ENCODE assay signal across 7 mouse cellular contexts in genomic region chrX:94507698-94508441, GRCm38 (mm10). TPM values are rescaled to one million over a fixed set of nuclear protein-coding genes. Genes with fewer than 3 reads are reported as not detected.
DNase-seq lines count a peak whose midpoint lies in the region; ATAC-seq and TF ChIP-seq lines count a peak whose summit lies in the region.
"Not testable (repeated sequence)": the region's sequence is repeated elsewhere in the genome, so short reads cannot be mapped to it uniquely, and the experiment has no call there.

No protein-coding gene starts in this region.

- not testable (repeated sequence) for H3K9me3 ChIP-seq in forebrain, postnatal 0 days (ENCODE audit: low read length); hindbrain, embryonic 14.5 days (ENCODE audit: control insufficient read depth, low read length); midbrain, embryonic 14.5 days (ENCODE audit: control insufficient read depth, low read length); neural tube, embryonic 14.5 days (ENCODE audit: control insufficient read depth, low read length)

- ATAC-seq in forebrain, postnatal 0 days, result peak; percentile 97
- ATAC-seq in hindbrain, embryonic 14.5 days (ENCODE audit: low FRiP score), result peak; percentile 96
- ATAC-seq in midbrain, embryonic 14.5 days (ENCODE audit: low FRiP score, low TSS enrichment), result peak; percentile 89; the same call in 1 of the 2 replicates
- ATAC-seq in neural tube, embryonic 14.5 days (ENCODE audit: low read depth), result peak; percentile 94

- peak; percentile 24 for DNase-seq in adrenal gland, adult 2 months
- peak; percentile 2 for DNase-seq in brain, embryonic 18.5 days (ENCODE audit: low read depth, low spot score)
- DNase-seq in forebrain, postnatal 0 days, result peak; percentile 31
- DNase-seq in hindbrain, embryonic 14.5 days (ENCODE audit: low spot score), result peak; percentile 24
- DNase-seq in layer of hippocampus, postnatal 10 days (ENCODE audit: low spot score in 2 of 2), result peak; percentile 4 to 13
- DNase-seq in midbrain, embryonic 14.5 days, result peak; percentile 35

- not testable (repeated sequence) for TF ChIP-seq CTCF in forebrain, postnatal 0 days (IDR thresholded peaks at IDR 0.05; ENCODE audit: low read depth)

- H3K36me3 ChIP-seq in forebrain, postnatal 0 days (ENCODE audit: insufficient read depth); hindbrain, embryonic 14.5 days (replicated peaks; ENCODE audit: control insufficient read depth, insufficient read depth); midbrain, embryonic 14.5 days (ENCODE audit: control insufficient read depth, insufficient read depth, low read length); neural tube, embryonic 14.5 days (ENCODE audit: control insufficient read depth, insufficient read depth, low read length): not testable (repeated sequence)

- H3K4me3 ChIP-seq in forebrain, postnatal 0 days (ENCODE audit: low read depth, low read length); hindbrain, embryonic 14.5 days (replicated peaks; ENCODE audit: low read length); midbrain, embryonic 14.5 days (replicated peaks; ENCODE audit: low read depth, low read length); neural tube, embryonic 14.5 days (ENCODE audit: low read depth, low read length): not testable (repeated sequence)

- not testable (repeated sequence) for H3K27me3 ChIP-seq in forebrain, postnatal 0 days (ENCODE audit: insufficient read depth, low read length); hindbrain, embryonic 14.5 days (ENCODE audit: control insufficient read depth, insufficient read depth, low read length); midbrain, embryonic 14.5 days (ENCODE audit: control insufficient read depth, insufficient read depth, low read length); neural tube, embryonic 14.5 days (ENCODE audit: control insufficient read depth, insufficient read depth, low read length)

- not testable (repeated sequence) for H3K4me2 ChIP-seq in forebrain, postnatal 0 days (ENCODE audit: low read depth); neural tube, embryonic 14.5 days (ENCODE audit: low read depth, low read length)
- peak overlapping the region; percentile 19; the same call in 1 of the 2 replicates for H3K4me2 ChIP-seq in hindbrain, embryonic 14.5 days (replicated peaks)
- peak overlapping the region; percentile 31; the same call in 1 of the 2 replicates for H3K4me2 ChIP-seq in midbrain, embryonic 14.5 days (ENCODE audit: low read length)

- H3K27ac ChIP-seq in forebrain, postnatal 0 days (ENCODE audit: low read depth, low read length), result peak overlapping the region; percentile 66
- H3K27ac ChIP-seq in hindbrain, embryonic 14.5 days, result peak overlapping the region; percentile 87
- H3K27ac ChIP-seq in midbrain, embryonic 14.5 days (replicated peaks; ENCODE audit: low read depth, low read length), result peak overlapping the region; percentile 85
- H3K27ac ChIP-seq in neural tube, embryonic 14.5 days (ENCODE audit: low read depth, low read length), result peak overlapping the region; percentile 65

- 34% methylated on average over 6 of the region's 14 CpGs for WGBS in forebrain, postnatal 0 days
- 27% methylated on average over 6 of the region's 14 CpGs for WGBS in hindbrain, embryonic 14.5 days
- WGBS in midbrain, embryonic 14.5 days, result 41% methylated on average over 6 of the region's 14 CpGs
- 26% methylated on average over 6 of the region's 14 CpGs for WGBS in neural tube, embryonic 14.5 days

- H3K9ac ChIP-seq in forebrain, postnatal 0 days; hindbrain, embryonic 14.5 days; midbrain, embryonic 14.5 days (replicated peaks; ENCODE audit: low read length); neural tube, embryonic 14.5 days (replicated peaks; ENCODE audit: low read depth, low read length): not testable (repeated sequence)

- H3K4me1 ChIP-seq in forebrain, postnatal 0 days (ENCODE audit: insufficient read depth); hindbrain, embryonic 14.5 days (replicated peaks; ENCODE audit: control insufficient read depth, insufficient read depth, low read length); midbrain, embryonic 14.5 days (ENCODE audit: control insufficient read depth, insufficient read depth, low read length); neural tube, embryonic 14.5 days (ENCODE audit: control insufficient read depth, insufficient read depth, low read length): not testable (repeated sequence)

RNA-seq across cellular contexts. Expression of gene Maged1, which starts 34.1 kb away (rescaled TPM):
- total RNA-seq in adrenal gland, adult 2 months (2021), result 100 to 1,000 TPM; 267 to 274 TPM
- 233 and 305 TPM in 2 replicates for polyA plus RNA-seq in adrenal gland, adult 2 months (2012; rRNA removed)
- 933 and 1,158 TPM in 2 replicates for total RNA-seq in forebrain, postnatal 0 days (2014; rRNA removed)
- polyA plus RNA-seq in forebrain, postnatal 0 days (2015; fragmentation: Nextera tagmentation; extraction: Ambion mirVana), result 829 and 838 TPM in 2 replicates
- 1,087 and 1,146 TPM in 2 replicates for polyA plus RNA-seq in hindbrain, embryonic 14.5 days (2014; fragmentation: Nextera tagmentation; extraction: Ambion mirVana)
- 100 to 1,000 TPM; 519 to 525 TPM for total RNA-seq in layer of hippocampus, postnatal 10 days (2021)
- 1,056 and 1,237 TPM in 2 replicates for polyA plus RNA-seq in midbrain, embryonic 14.5 days (2014; fragmentation: Nextera tagmentation; extraction: Ambion mirVana)
- 1,148 and 1,177 TPM in 2 replicates for polyA plus RNA-seq in neural tube, embryonic 14.5 days (2014; fragmentation: Nextera tagmentation; extraction: Ambion mirVana)
